Mouse (Mus musculus): Measurements from ENCODE around the gene Trappc5.

Gene Trappc5

GRCm38 (mm10) chr8:3676131-3676992 lies at the start of gene Trappc5:
TSS of gene Trappc5 (plus strand) at chr8:3676299.
- peak; percentile 91 for DNase-seq (ENCODE audit: low spot score)

- DNase-seq (ENCODE audit: low spot score), result no peak
Measured at GRCm38 (mm10) chr8:3626971-3627370, 49.1 kb upstream of the Trappc5 start.

GRCm38 (mm10) chr8:3628014-3628413 lies 48.1 kb upstream of the Trappc5 start:
- DNase-seq (ENCODE audit: low spot score), result no peak

- DNase-seq (ENCODE audit: low spot score), result peak; percentile 57
Measured at GRCm38 (mm10) chr8:3630647-3631477, 45.2 kb upstream of the Trappc5 start, which contains the start of gene Stxbp2. TSS of gene Stxbp2 (plus strand) at chr8:3630955.

GRCm38 (mm10) chr8:3631478-3631875 lies 44.6 kb upstream of the Trappc5 start:
- DNase-seq (ENCODE audit: low spot score), result no peak

- DNase-seq (ENCODE audit: low spot score), result peak; percentile 14
Measured at GRCm38 (mm10) chr8:3645804-3646203, 30.3 kb upstream of the Trappc5 start.

GRCm38 (mm10) chr8:3646824-3647531 lies 29.1 kb upstream of the Trappc5 start:
- no peak for DNase-seq (ENCODE audit: low spot score)

GRCm38 (mm10) chr8:3647561-3647960 lies 28.5 kb upstream of the Trappc5 start:
- no peak for DNase-seq (ENCODE audit: low spot score)

GRCm38 (mm10) chr8:3648268-3648667 lies 27.8 kb upstream of the Trappc5 start:
- no peak for DNase-seq (ENCODE audit: low spot score)

- no peak for DNase-seq (ENCODE audit: low spot score)
Measured at GRCm38 (mm10) chr8:3648990-3649389, 27.1 kb upstream of the Trappc5 start.

- DNase-seq (ENCODE audit: low spot score), result no peak
Measured at GRCm38 (mm10) chr8:3652845-3653244, 23.3 kb upstream of the Trappc5 start.

GRCm38 (mm10) chr8:3654726-3655508 lies 21.2 kb upstream of the Trappc5 start:
- no peak for DNase-seq (ENCODE audit: low spot score)

- no peak for DNase-seq (ENCODE audit: low spot score)
Measured at GRCm38 (mm10) chr8:3655526-3655925, 20.6 kb upstream of the Trappc5 start, which contains the start of gene Retn. TSS of gene Retn (plus strand) at chr8:3655770.

GRCm38 (mm10) chr8:3656725-3657381 lies 19.2 kb upstream of the Trappc5 start:
- peak; percentile 12 for DNase-seq (ENCODE audit: low spot score)

- no peak for DNase-seq (ENCODE audit: low spot score)
Measured at GRCm38 (mm10) chr8:3660889-3661288, 15.2 kb upstream of the Trappc5 start.

GRCm38 (mm10) chr8:3664405-3664804 lies 11.7 kb upstream of the Trappc5 start:
- no peak for DNase-seq (ENCODE audit: low spot score)

GRCm38 (mm10) chr8:3665507-3665906 lies 10.6 kb upstream of the Trappc5 start, which contains the start of gene Mcemp1:
TSS of gene Mcemp1 (plus strand) at chr8:3665754.
- DNase-seq (ENCODE audit: low spot score), result no peak

- DNase-seq (ENCODE audit: low spot score), result no peak
Measured at GRCm38 (mm10) chr8:3670388-3670787, 5.7 kb upstream of the Trappc5 start.

- DNase-seq (ENCODE audit: low spot score), result peak; percentile 80
Measured at GRCm38 (mm10) chr8:3671980-3672491, 4.1 kb upstream of the Trappc5 start, which contains the start of gene Fcor. TSS of gene Fcor (minus strand) at chr8:3672362.

- DNase-seq (ENCODE audit: low spot score), result no peak
Measured at GRCm38 (mm10) chr8:3674671-3675070, 1.4 kb upstream of the Trappc5 start.

Measured in ovary, postnatal 14 days (tissue).